Mouse (Mus musculus): ENCODE results near the gene Lage3. TPM values are rescaled to one million over a fixed set of nuclear protein-coding genes. Genes with fewer than 3 reads are reported as not detected.

Gene Lage3
- polyA plus RNA-seq, 1 experiment = 16.9 TPM

- Histone ChIP-seq H3K36me3 (ENCODE audit: control insufficient read depth, insufficient read depth, low read length) (no peaks in the 10 kb centered on the region), H3K27me3 (ENCODE audit: control insufficient read depth, insufficient read depth, low read length) (no peaks in the 10 kb centered on the region), H3K27ac (ENCODE audit: insufficient read depth, low read depth, low read length) (no peak within 1 kb of the TSS), H3K4me1 (ENCODE audit: control insufficient read depth, insufficient read depth, insufficient read length, low read length) (no peaks in the 10 kb centered on the region), H3K4me3 (ENCODE audit: low read depth, low read length) (peak within 1 kb of the TSS; percentile 66)
- 16% methylated on average over 30 of the region's 30 CpGs for WGBS
- TF ChIP-seq CTCF (IDR thresholded peaks at IDR 0.05; ENCODE audit: extremely low read depth, insufficient read length, insufficient replicate concordance, low read depth, low read length) (no peak), POLR2A (IDR thresholded peaks at IDR 0.05; ENCODE audit: low read depth, low read length) (no peak)
These were observed 24.7 kb downstream of the Lage3 start, which contains the start of gene Plxna3 for GRCm38 (mm10) chrX:74328725-74329161. Gene Plxna3, plus strand, starts transcription at chrX:74329066.

GRCm38 (mm10) chrX:74312540-74313464 is 40.6 kb downstream of the Lage3 start, which contains the start of gene Fam50a:
Gene Fam50a, plus strand, starts transcription at chrX:74313033.
- H3K4me1 ChIP-seq (ENCODE audit: control insufficient read depth, insufficient read depth, insufficient read length, low read length) = peaks cover 4% of the 10 kb centered on the region; the same call in 1 of the 2 replicates
- H3K4me3 ChIP-seq (ENCODE audit: low read depth, low read length) = peak within 1 kb of the TSS; percentile 99
- no peaks in the 10 kb centered on the region for H3K27me3 ChIP-seq (ENCODE audit: control insufficient read depth, insufficient read depth, low read length)
- TF ChIP-seq CTCF (IDR thresholded peaks at IDR 0.05; ENCODE audit: extremely low read depth, insufficient read length, insufficient replicate concordance, low read depth, low read length) (no peak), POLR2A (IDR thresholded peaks at IDR 0.05; ENCODE audit: low read depth, low read length) (no peak)
- peaks cover 23% of the 10 kb centered on the region for H3K36me3 ChIP-seq (ENCODE audit: control insufficient read depth, insufficient read depth, low read length)
- peak within 1 kb of the TSS; percentile 86 for H3K27ac ChIP-seq (ENCODE audit: insufficient read depth, low read depth, low read length)
- 17% methylated on average over 59 of the region's 59 CpGs for WGBS

- peaks cover 36% of the 10 kb centered on the region for H3K36me3 ChIP-seq (ENCODE audit: control insufficient read depth, insufficient read depth, low read length)
- WGBS = 13% methylated on average over 40 of the region's 41 CpGs
- TF ChIP-seq POLR2A (IDR thresholded peaks at IDR 0.05; ENCODE audit: low read depth, low read length) = peak; percentile 53; the same call in 1 of the 2 replicates
- TF ChIP-seq CTCF (IDR thresholded peaks at IDR 0.05; ENCODE audit: extremely low read depth, insufficient read length, insufficient replicate concordance, low read depth, low read length) = peak; percentile 22; the same call in 1 of the 2 replicates
These were observed 48.3 kb downstream of the Lage3 start, which contains the start of gene Gdi1 for GRCm38 (mm10) chrX:74304867-74305700. Gene Gdi1, plus strand, starts transcription at chrX:74304998.

More at GRCm38 (mm10) chrX:74304867-74305700, 48.3 kb downstream of the Lage3 start, which contains the start of gene Gdi1:
- H3K27me3 ChIP-seq (ENCODE audit: control insufficient read depth, insufficient read depth, low read length) = no peaks in the 10 kb centered on the region
- peak within 1 kb of the TSS; percentile 90 for H3K27ac ChIP-seq (ENCODE audit: insufficient read depth, low read depth, low read length)
- 0 out of 2 replicates have a peak, but pooled peaks cover 1% of the 10 kb centered on the region for H3K4me1 ChIP-seq (ENCODE audit: control insufficient read depth, insufficient read depth, insufficient read length, low read length)
- H3K4me3 ChIP-seq (ENCODE audit: low read depth, low read length) = peak within 1 kb of the TSS; percentile 70

Other genes starting within 250 kb of the Lage3 start
- not detected in 2 replicates for gene Opn1mw, start 226.2 kb downstream of the Lage3 start, polyA plus RNA-seq (2012; rRNA removed)
- gene Mecp2, start 218.3 kb downstream of the Lage3 start, polyA plus RNA-seq (2012; rRNA removed) = 1.3 and 3.0 TPM in 2 replicates
- gene Tex28, start 185.8 kb downstream of the Lage3 start, polyA plus RNA-seq (2012; rRNA removed) = not detected in 2 replicates
- gene Tktl1, start 176.4 kb downstream of the Lage3 start, polyA plus RNA-seq (2012; rRNA removed) = not detected in 2 replicates
- 270 and 280 TPM in 2 replicates for gene Flna, start 103.8 kb downstream of the Lage3 start, polyA plus RNA-seq (2012; rRNA removed)
- 25.5 and 37.3 TPM in 2 replicates for gene Emd, start 98.9 kb downstream of the Lage3 start, polyA plus RNA-seq (2012; rRNA removed)
- gene Rpl10, start 82.8 kb downstream of the Lage3 start, polyA plus RNA-seq (2012; rRNA removed) = 750 and 1,062 TPM in 2 replicates
- 65.7 and 80.7 TPM in 2 replicates for gene Taz, start 71.7 kb downstream of the Lage3 start, polyA plus RNA-seq (2012; rRNA removed)
- 13.0 and 13.9 TPM in 2 replicates for gene Dnase1l1, start 71.3 kb downstream of the Lage3 start, polyA plus RNA-seq (2012; rRNA removed)
- gene Atp6ap1, start 56.5 kb downstream of the Lage3 start, polyA plus RNA-seq (2012; rRNA removed) = 119 and 169 TPM in 2 replicates
- 61.7 and 88.3 TPM in 2 replicates for gene Gdi1, start 48.6 kb downstream of the Lage3 start, polyA plus RNA-seq (2012; rRNA removed)
- gene Fam50a, start 40.6 kb downstream of the Lage3 start, polyA plus RNA-seq (2012; rRNA removed) = 6.4 and 10.4 TPM in 2 replicates
- 3.1 and 4.4 TPM in 2 replicates for gene Plxna3, start 24.6 kb downstream of the Lage3 start, polyA plus RNA-seq (2012; rRNA removed)
- gene Ubl4a, start 19.6 kb upstream of the Lage3 start, polyA plus RNA-seq (2012; rRNA removed) = 24.0 and 33.4 TPM in 2 replicates
- 9.1 and 20.9 TPM in 2 replicates for gene Slc10a3, start 19.7 kb upstream of the Lage3 start, polyA plus RNA-seq (2012; rRNA removed)
- gene Fam3a, start 39.7 kb upstream of the Lage3 start, polyA plus RNA-seq (2012; rRNA removed) = 15.4 and 27.3 TPM in 2 replicates
- 6.2 and 8.7 TPM in 2 replicates for gene Ikbkg, start 39.7 kb upstream of the Lage3 start, polyA plus RNA-seq (2012; rRNA removed)
- 20.3 and 31.0 TPM in 2 replicates for gene G6pdx, start 75.6 kb upstream of the Lage3 start, polyA plus RNA-seq (2012; rRNA removed)
- not detected in 2 replicates for gene Gm6880, start 127.8 kb upstream of the Lage3 start, polyA plus RNA-seq (2012; rRNA removed)
- not detected in 2 replicates for gene Olfr1326-ps1, start 221.3 kb upstream of the Lage3 start, polyA plus RNA-seq (2012; rRNA removed)
- not detected in 2 replicates for gene Olfr1325, start 239.1 kb upstream of the Lage3 start, polyA plus RNA-seq (2012; rRNA removed)

Measured in small intestine, adult 2 months (tissue).